Mouse (Mus musculus): ENCODE measurements at regions not wholly inside any gene's neighbourhood (a gene's known extent, or its start where the extent isn't known, plus 50 kb on each side); places are given as distances from the start of the nearest gene placed in this dataset.

GRCm38 (mm10) chr12:95636647-95637046 lies 55.4 kb upstream of the Flrt2 start:
- TF ChIP-seq POLR2A (IDR thresholded peaks at IDR 0.05; ENCODE audit: extremely low read depth, insufficient read depth, low read length), result no peak
- no peak for TF ChIP-seq CTCF (IDR thresholded peaks at IDR 0.05; ENCODE audit: low read depth, low read length)

All from liver, adult 2 months (tissue).